Mouse (Mus musculus) CH12.LX (cell line): ENCODE measurements around the gene Olfr424. TPM values are rescaled to one million over a fixed set of nuclear protein-coding genes. Genes with fewer than 3 reads are reported as not detected.

ENCODE experiments used
- DNase-seq: peaks from one replicate; pipeline ENCODE4 v3.0.0-alpha.2; 2013; ENCODE audit errors: extremely low read depth
- H3K27ac ChIP-seq: 2 replicates; pipeline ENCODE4 v1.5.1; 2012; ENCODE audit warnings: low read depth, mild to moderate bottlenecking, control low read depth, moderate library complexity; ENCODE audit not compliant: insufficient read depth
- H3K27me3 ChIP-seq: replicated peaks from 2 replicates; pipeline ENCODE3; 2012; ENCODE audit warnings: inconsistent platforms
- H3K36me3 ChIP-seq, 2 experiments: replicated peaks in 1 of 2; 2 replicates each; pipeline versions ENCODE3 to v1.6.1; 2012; ENCODE audit warnings: inconsistent platforms in 1 of 2, low read length in 1 of 2, mild to moderate bottlenecking in 1 of 2, mixed read lengths in 1 of 2, moderate library complexity in 1 of 2; ENCODE audit not compliant: control insufficient read depth in 1 of 2, insufficient read depth in 1 of 2
- H3K4me1 ChIP-seq, 2 experiments: 2 replicates each; pipeline ENCODE4 v1.6.1; 2012; ENCODE audit warnings: inconsistent platforms in 1 of 2, moderate library complexity in 1 of 2; ENCODE audit not compliant: insufficient read depth in 2 of 2, control insufficient read depth in 1 of 2
- H3K4me2 ChIP-seq: 2 replicates; pipeline ENCODE4 v1.6.1; 2012; ENCODE audit warnings: low read depth, mild to moderate bottlenecking, control low read depth; ENCODE audit not compliant: poor library complexity, insufficient read depth, severe bottlenecking
- H3K4me3 ChIP-seq, 3 experiments: fragments of 150-350 bp in 1 of 3; sonication (generic) in 1 of 3; replicated peaks in 1 of 3; 2 replicates each; pipeline versions ENCODE3 to v1.5.1; 2011 to 2012; ENCODE audit warnings: low read depth in 2 of 3, low read length in 2 of 3, mild to moderate bottlenecking in 2 of 3, moderate library complexity in 2 of 3, control low read depth in 1 of 3, improper control_type of control experiment in 1 of 3, inconsistent platforms in 1 of 3, mixed read lengths in 1 of 3; ENCODE audit not compliant: poor library complexity in 1 of 3
- H3K79me2 ChIP-seq: replicated peaks from 2 replicates; pipeline ENCODE4 v1.6.1; 2012; ENCODE audit warnings: mild to moderate bottlenecking, moderate library complexity; ENCODE audit not compliant: control insufficient read depth, poor library complexity, insufficient read depth, severe bottlenecking; ENCODE audit errors: extremely low read depth
- H3K9ac ChIP-seq: 2 replicates; pipeline ENCODE4 v1.6.1; 2012; ENCODE audit warnings: low read depth, mild to moderate bottlenecking, control low read depth, moderate library complexity; ENCODE audit not compliant: insufficient read depth
- H3K9me3 ChIP-seq: replicated peaks from 2 replicates; pipeline ENCODE3; 2012; ENCODE audit warnings: low read length, inconsistent platforms, mixed read lengths
- CHD1 ChIP-seq: IDR thresholded peaks from 2 replicates; pipeline ENCODE4 v1.6.1; 2012; ENCODE audit warnings: low read depth, low read length, improper control_type of control experiment, inconsistent platforms
- CHD2 ChIP-seq: IDR thresholded peaks from 2 replicates; pipeline ENCODE4 v1.6.1; 2011; ENCODE audit warnings: low read length, improper control_type of control experiment
- CTCF ChIP-seq, 2 experiments: IDR thresholded peaks in 1 of 2; conservative IDR thresholded peaks in 1 of 2; 2 replicates each; pipeline ENCODE4 v1.5.1; 2011 to 2012; ENCODE audit warnings: low read depth in 2 of 2, low read length in 2 of 2, improper control_type of control experiment in 1 of 2, inconsistent platforms in 1 of 2, mild to moderate bottlenecking in 1 of 2, moderate library complexity in 1 of 2
- E2F4 ChIP-seq: IDR thresholded peaks from 2 replicates; pipeline ENCODE4 v1.6.1; 2011; ENCODE audit warnings: low read depth, low read length, improper control_type of control experiment; ENCODE audit not compliant: insufficient replicate concordance
- ELF1 ChIP-seq: IDR thresholded peaks from 2 replicates; pipeline ENCODE4 v1.6.1; 2014; ENCODE audit warnings: low read depth, mild to moderate bottlenecking, inconsistent platforms, low read length, improper control_type of control experiment
- EP300 ChIP-seq: IDR thresholded peaks from 2 replicates; pipeline ENCODE4 v1.6.1; 2011; ENCODE audit warnings: low read length, improper control_type of control experiment
- ETS1 ChIP-seq: conservative IDR thresholded peaks from 2 replicates; pipeline ENCODE4 v1.6.1; 2012; ENCODE audit warnings: low read depth, mild to moderate bottlenecking, inconsistent platforms, low read length, improper control_type of control experiment, moderate library complexity
- HCFC1 ChIP-seq: IDR thresholded peaks from 2 replicates; pipeline ENCODE4 v1.6.1; 2012; ENCODE audit warnings: low read depth, mild to moderate bottlenecking, inconsistent platforms, low read length, improper control_type of control experiment
- IRF4 ChIP-seq: IDR thresholded peaks from 2 replicates; pipeline ENCODE4 v1.6.1; 2014; ENCODE audit warnings: low read depth, mild to moderate bottlenecking, inconsistent platforms, low read length, improper control_type of control experiment
- JUN ChIP-seq: IDR thresholded peaks from 2 replicates; pipeline ENCODE4 v1.6.1; 2011; ENCODE audit warnings: low read depth, mild to moderate bottlenecking, low read length, improper control_type of control experiment, moderate library complexity; ENCODE audit not compliant: insufficient read depth
- KAT2A ChIP-seq: IDR thresholded peaks from 2 replicates; pipeline ENCODE4 v1.6.1; 2012; ENCODE audit warnings: low read length, improper control_type of control experiment, inconsistent platforms; ENCODE audit not compliant: insufficient replicate concordance
- MAZ ChIP-seq: IDR thresholded peaks from 2 replicates; pipeline ENCODE4 v1.6.1; 2012; ENCODE audit warnings: low read depth, mild to moderate bottlenecking, inconsistent platforms, low read length, improper control_type of control experiment, moderate library complexity
- MXI1 ChIP-seq: IDR thresholded peaks from 2 replicates; pipeline ENCODE4 v1.6.1; 2011; ENCODE audit warnings: mild to moderate bottlenecking, low read depth, low read length, improper control_type of control experiment
- NRF1 ChIP-seq: IDR thresholded peaks from 2 replicates; pipeline ENCODE4 v1.6.1; 2014; ENCODE audit warnings: low read depth, mild to moderate bottlenecking, inconsistent platforms, low read length, improper control_type of control experiment, moderate library complexity
- PAX5 ChIP-seq: IDR thresholded peaks from 2 replicates; pipeline ENCODE4 v1.6.1; 2012; ENCODE audit warnings: low read length, inconsistent platforms, mixed read lengths
- POLR2AphosphoS2 ChIP-seq: IDR thresholded peaks from 2 replicates; pipeline ENCODE4 v1.6.1; 2011; ENCODE audit warnings: low read depth, low read length, improper control_type of control experiment
- RAD21 ChIP-seq: IDR thresholded peaks from 2 replicates; pipeline ENCODE4 v1.6.1; 2011; ENCODE audit warnings: low read depth, mild to moderate bottlenecking, low read length, improper control_type of control experiment, moderate library complexity
- SMC3 ChIP-seq: IDR thresholded peaks from 2 replicates; pipeline ENCODE4 v1.6.1; 2011; ENCODE audit warnings: low read depth, low read length, improper control_type of control experiment
- TBP ChIP-seq: conservative IDR thresholded peaks from 2 replicates; pipeline ENCODE4 v1.6.1; 2011; ENCODE audit warnings: low read depth, low read length, improper control_type of control experiment
- UBTF ChIP-seq: IDR thresholded peaks from 2 replicates; pipeline ENCODE4 v1.6.1; 2012; ENCODE audit warnings: low read depth, mild to moderate bottlenecking, inconsistent platforms, low read length, improper control_type of control experiment, moderate library complexity
- USF1 ChIP-seq: IDR thresholded peaks from 2 replicates; pipeline ENCODE4 v1.6.1; 2014; ENCODE audit warnings: low read depth, mild to moderate bottlenecking, inconsistent platforms, low read length, improper control_type of control experiment
- ZC3H11A ChIP-seq: IDR thresholded peaks from 2 replicates; pipeline ENCODE4 v1.6.1; 2012; ENCODE audit warnings: low read depth, mild to moderate bottlenecking, inconsistent platforms, low read length, improper control_type of control experiment
- dilution Hi-C: fragments of 300-500 bp; cut with MboI; formaldehyde crosslinking; loops from 2 replicates; pipeline ENCODE4 v1.14.3; 2020; ENCODE audit warnings: low sequenced_read_pairs; ENCODE audit not compliant: extremely low pct_unique_long_range_greater_than_20kb, extremely low pct_ligation_motif_present
- in situ Hi-C: fragments of 300-500 bp; cut with MboI; formaldehyde crosslinking; loops from 3 replicates; pipeline ENCODE4 v1.14.3; 2019; ENCODE audit warnings: low sequenced_read_pairs, low pct_ligation_motif_present, low pct_unique_long_range_greater_than_20kb, mixed read lengths
- polyA plus RNA-seq: library from polyadenylated mRNA; unstranded; fragments of >175 nt; gene quantifications from 2 replicates; pipeline ENCODE4 v1.2.1, GENCODE M21; 2012; ENCODE audit warnings: low read depth; ENCODE audit not compliant: insufficient read length
- total RNA-seq, 2 experiments: library from RNA; depleted of rRNA; stranded (reverse); fragments of 300-350 nt in 1 of 2; fragments of >200 nt in 1 of 2; gene quantifications; 2 replicates each; pipeline ENCODE4 v1.2.3; 2012 to 2014

Olfr424 gene
- total and polyA plus RNA-seq, 3 experiments = not detected

- Histone ChIP-seq H3K27me3 (no peaks in the 10 kb centered on the region), H3K4me3 (no peak within 1 kb of the TSS), H3K4me1 (no peaks in the 10 kb centered on the region), H3K9ac (no peak within 1 kb of the TSS), H3K27ac (no peak within 1 kb of the TSS), H3K9me3 (no peaks in the 10 kb centered on the region), H3K36me3 (no peaks in the 10 kb centered on the region), H3K4me2 (no peak within 1 kb of the TSS), H3K79me2 (no peaks in the 10 kb centered on the region)
- dilution Hi-C loops (no loop called here), in situ Hi-C loops (loop anchor here (25.0 kb wide), 2 partner anchors 234 to 634 kb away; no protein-coding TSS in a partner anchor)
- DNase-seq = no peak
- no peak for TF ChIP-seq USF1
- no peak for TF ChIP-seq NRF1
- TF ChIP-seq POLR2AphosphoS2 = no peak
- TF ChIP-seq, all 38 proteins: peak for 0
Observed at GRCm38 (mm10) chr1:174096591-174096990, 34.7 kb upstream of the Olfr424 start, which contains the start of gene Olfr427. TSS of gene Olfr427 (plus strand) at chr1:174096891.

GRCm38 (mm10) chr1:174103735-174104134, 27.6 kb upstream of the Olfr424 start:
- TF ChIP-seq SMC3 (peak; percentile 88), JUN (no peak), IRF4 (no peak), TBP (no peak), E2F4 (0 out of 2 replicates have a peak, but pooled peaks have one; percentile 24), CTCF (conservative IDR thresholded peaks at IDR 0.05 in 1 of 2, IDR thresholded peaks at IDR 0.05 in 1 of 2; ENCODE audit: low read depth in 2 of 2, low read length in 2 of 2) (peak in 1 of 2 experiments; percentile 71; a peak in 2 of 4 replicates), CHD2 (no peak), EP300 (no peak), ELF1 (no peak), NRF1 (no peak), MAZ (no peak), ETS1 (no peak), MXI1 (no peak), UBTF (no peak), CHD1 (no peak), RAD21 (peak; percentile 83), PAX5 (no peak), KAT2A (no peak), ZC3H11A (peak; percentile 67), HCFC1 (no peak)
- in situ Hi-C loops = no loop called here
- H3K27me3 ChIP-seq = no peaks in the 10 kb centered on the region
- H3K27ac ChIP-seq = no peak overlapping the region
- DNase-seq = peak; percentile 9
- no peaks in the 10 kb centered on the region for H3K9me3 ChIP-seq
- dilution Hi-C loops = no loop called here
- no peaks in the 10 kb centered on the region for H3K79me2 ChIP-seq
- H3K9ac ChIP-seq = no peak overlapping the region
- no peak overlapping the region for H3K4me3 ChIP-seq
- H3K36me3 ChIP-seq = no peaks in the 10 kb centered on the region
- H3K4me1 ChIP-seq = no peaks in the 10 kb centered on the region
- H3K4me2 ChIP-seq = no peak overlapping the region
